Mouse (Mus musculus) forebrain, embryonic 12.5 days (tissue): ENCODE results near the gene Klf12. TPM values are rescaled to one million over a fixed set of nuclear protein-coding genes. Genes with fewer than 3 reads are reported as not detected.

Source experiments
- ATAC-seq: fragments of 200-750 bp; cut with Nextera tagmentation; 2 replicates; pipeline ENCODE4 v1.8.0; 2017; ENCODE audit warnings: moderate TSS enrichment; ENCODE audit not compliant: low FRiP score
- H3K27ac ChIP-seq: fragments of 300-500 bp; sonication (generic); 2 replicates; pipeline ENCODE4 v1.5.1; 2016; ENCODE audit warnings: mild to moderate bottlenecking
- H3K27me3 ChIP-seq: fragments of 300-500 bp; sonication (generic); 2 replicates; pipeline ENCODE4 v1.6.1; 2016; ENCODE audit warnings: mild to moderate bottlenecking
- H3K36me3 ChIP-seq: fragments of 300-500 bp; sonication (generic); replicated peaks from 2 replicates; pipeline ENCODE4 v1.6.1; 2016; ENCODE audit warnings: mild to moderate bottlenecking
- H3K4me1 ChIP-seq: fragments of 300-500 bp; sonication (generic); 2 replicates; pipeline ENCODE4 v1.6.1; 2016
- H3K4me2 ChIP-seq: fragments of 300-500 bp; sonication (generic); 2 replicates; pipeline ENCODE4 v1.6.1; 2016; ENCODE audit warnings: mild to moderate bottlenecking, moderate library complexity
- H3K4me3 ChIP-seq: fragments of 300-500 bp; sonication (generic); replicated peaks from 2 replicates; pipeline ENCODE4 v1.5.1; 2016; ENCODE audit warnings: mild to moderate bottlenecking
- H3K9ac ChIP-seq: fragments of 300-500 bp; sonication (generic); 2 replicates; pipeline ENCODE4 v1.6.1; 2016; ENCODE audit warnings: mild to moderate bottlenecking
- H3K9me3 ChIP-seq: fragments of 300-500 bp; sonication (generic); 2 replicates; pipeline ENCODE4 v1.6.1; 2016
- WGBS: fragments of 180-500 bp; shearing (Covaris S2); methylation state at CpG from one replicate; pipeline ENCODE4 v1.1.7; 2016; 5-methylcytosine and 5-hydroxymethylcytosine counted together
- polyA plus RNA-seq: library from polyadenylated mRNA; unstranded; fragments of >200 nt; fragmentation: Nextera tagmentation; extraction: Ambion mirVana; gene quantifications from 2 replicates; pipeline ENCODE4 v1.2.1, GENCODE M21; 2016

The Klf12 gene
- polyA plus RNA-seq, 1 experiment from 2014 or later = 45.7 TPM

GRCm38 (mm10) chr14:100113419-100113818 lies 171.1 kb downstream of the Klf12 start:
- no peak overlapping the region for H3K4me2 ChIP-seq
- ATAC-seq = no peak
- peaks cover 27% of the 10 kb centered on the region for H3K4me1 ChIP-seq
- no peak overlapping the region for H3K4me3 ChIP-seq
- WGBS = 35% methylated on average over 6 of the region's 6 CpGs
- H3K36me3 ChIP-seq = peaks cover 3% of the 10 kb centered on the region; the same call in 1 of the 2 replicates
- H3K9ac ChIP-seq = no peak overlapping the region
- no peaks in the 10 kb centered on the region for H3K9me3 ChIP-seq
- H3K27ac ChIP-seq = no peak overlapping the region
- H3K27me3 ChIP-seq = no peaks in the 10 kb centered on the region

GRCm38 (mm10) chr14:100111735-100112134 lies 172.7 kb downstream of the Klf12 start:
- Histone ChIP-seq H3K27me3 (no peaks in the 10 kb centered on the region), H3K27ac (no peak overlapping the region), H3K4me2 (no peak overlapping the region), H3K9me3 (no peaks in the 10 kb centered on the region), H3K9ac (no peak overlapping the region), H3K36me3 (peaks cover 6% of the 10 kb centered on the region; the same call in 1 of the 2 replicates), H3K4me3 (no peak overlapping the region), H3K4me1 (peaks cover 30% of the 10 kb centered on the region)
- 0% methylated on average over 1 of the region's 1 CpGs for WGBS
- ATAC-seq = no peak

DNA sequence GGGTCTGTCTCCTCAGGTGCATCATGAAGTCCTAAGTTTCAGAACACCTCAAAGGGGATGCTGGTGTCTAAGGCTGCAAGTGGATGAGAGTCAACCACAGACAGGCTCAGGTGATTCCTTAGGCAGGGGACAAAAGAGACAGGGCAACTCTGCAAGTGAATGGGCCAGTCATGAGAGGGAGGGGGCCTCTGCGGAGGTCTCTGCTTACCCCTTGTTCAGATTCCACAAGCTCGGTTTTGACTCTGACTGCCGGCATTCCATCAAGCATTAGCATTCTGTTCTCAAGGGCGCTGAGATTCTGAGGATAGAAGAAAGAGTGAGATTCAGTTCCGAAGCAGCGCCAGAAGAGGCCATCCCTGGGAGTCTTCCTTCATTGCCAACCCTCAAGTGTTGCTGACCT lies 174.9 kb downstream of the Klf12 start:
- Histone ChIP-seq H3K27me3 (no peaks in the 10 kb centered on the region), H3K27ac (no peak overlapping the region), H3K36me3 (peaks cover 6% of the 10 kb centered on the region; the same call in 1 of the 2 replicates), H3K9me3 (no peaks in the 10 kb centered on the region), H3K4me2 (no peak overlapping the region), H3K9ac (no peak overlapping the region), H3K4me3 (no peak overlapping the region), H3K4me1 (peaks cover 43% of the 10 kb centered on the region)
- ATAC-seq = no peak
- WGBS = 8% methylated on average over 6 of the region's 6 CpGs

GRCm38 (mm10) chr14:100105570-100105969 lies 178.9 kb downstream of the Klf12 start:
- WGBS = 85% methylated on average over 10 of the region's 10 CpGs
- H3K9me3 ChIP-seq = no peaks in the 10 kb centered on the region
- ATAC-seq = no peak

GRCm38 (mm10) chr14:100104818-100105217 lies 179.7 kb downstream of the Klf12 start:
- H3K4me2 ChIP-seq = no peak overlapping the region
- peak; percentile 66 for ATAC-seq
- H3K9ac ChIP-seq = no peak overlapping the region
- H3K36me3 ChIP-seq = peaks cover 6% of the 10 kb centered on the region; the same call in 1 of the 2 replicates
- no peak overlapping the region for H3K4me3 ChIP-seq
- H3K9me3 ChIP-seq = no peaks in the 10 kb centered on the region
- WGBS = 47% methylated on average over 12 of the region's 12 CpGs
- H3K27ac ChIP-seq = peak overlapping the region; percentile 70
- H3K4me1 ChIP-seq = peaks cover 40% of the 10 kb centered on the region
- no peaks in the 10 kb centered on the region for H3K27me3 ChIP-seq

More at GRCm38 (mm10) chr14:100105570-100105969, 178.9 kb downstream of the Klf12 start:
- no peak overlapping the region for H3K4me3 ChIP-seq
- no peak overlapping the region for H3K4me2 ChIP-seq
- peaks cover 42% of the 10 kb centered on the region for H3K4me1 ChIP-seq
- H3K36me3 ChIP-seq = peaks cover 6% of the 10 kb centered on the region; the same call in 1 of the 2 replicates
- no peaks in the 10 kb centered on the region for H3K27me3 ChIP-seq
- no peak overlapping the region for H3K27ac ChIP-seq
- H3K9ac ChIP-seq = no peak overlapping the region

GRCm38 (mm10) chr14:100103818-100104217 lies 180.7 kb downstream of the Klf12 start:
- 0 out of 2 replicates have a peak overlapping the region, but pooled peaks have one; percentile 53 for H3K27ac ChIP-seq
- WGBS = 26% methylated on average over 6 of the region's 6 CpGs
- no peaks in the 10 kb centered on the region for H3K27me3 ChIP-seq
- H3K9me3 ChIP-seq = no peaks in the 10 kb centered on the region
- no peak overlapping the region for H3K9ac ChIP-seq
- peaks cover 35% of the 10 kb centered on the region for H3K4me1 ChIP-seq
- H3K36me3 ChIP-seq = peaks cover 6% of the 10 kb centered on the region; the same call in 1 of the 2 replicates
- H3K4me2 ChIP-seq = no peak overlapping the region
- ATAC-seq = peak; percentile 75
- H3K4me3 ChIP-seq = no peak overlapping the region

GRCm38 (mm10) chr14:100097208-100098189 lies 187.0 kb downstream of the Klf12 start:
- WGBS = 58% methylated on average over 10 of the region's 10 CpGs
- Histone ChIP-seq H3K27ac (peak overlapping the region; percentile 53; the same call in 1 of the 2 replicates), H3K9ac (no peak overlapping the region), H3K9me3 (no peaks in the 10 kb centered on the region), H3K36me3 (no peaks in the 10 kb centered on the region), H3K4me1 (peaks cover 18% of the 10 kb centered on the region), H3K4me3 (no peak overlapping the region), H3K27me3 (no peaks in the 10 kb centered on the region), H3K4me2 (no peak overlapping the region)
- ATAC-seq = no peak

DNA sequence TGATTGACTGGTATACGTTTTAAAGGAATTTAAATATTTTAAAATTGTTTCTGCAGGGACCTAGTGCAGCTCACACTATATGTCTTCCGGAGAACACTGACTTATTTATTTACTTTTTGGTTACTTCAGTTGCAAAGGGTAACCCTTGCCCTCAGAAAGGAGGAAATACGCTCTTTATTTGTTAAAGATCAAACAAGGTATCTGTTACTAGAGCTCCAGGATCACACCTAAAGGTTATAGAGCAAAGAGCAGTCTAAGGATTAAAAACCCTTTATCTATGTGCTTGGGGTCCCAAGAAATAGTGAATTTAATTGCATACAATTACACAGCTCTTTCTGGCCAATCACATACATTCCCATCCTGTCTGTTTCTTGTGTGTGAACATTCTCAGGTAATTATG lies 188.7 kb downstream of the Klf12 start:
- H3K27me3 ChIP-seq = no peaks in the 10 kb centered on the region
- H3K9me3 ChIP-seq = no peaks in the 10 kb centered on the region
- H3K4me2 ChIP-seq = no peak overlapping the region
- no peak overlapping the region for H3K4me3 ChIP-seq
- H3K36me3 ChIP-seq = no peaks in the 10 kb centered on the region
- 85% methylated on average over 3 of the region's 3 CpGs for WGBS
- no peak overlapping the region for H3K27ac ChIP-seq
- no peak for ATAC-seq
- H3K4me1 ChIP-seq = peaks cover 18% of the 10 kb centered on the region
- no peak overlapping the region for H3K9ac ChIP-seq

- H3K4me3 ChIP-seq = no peak overlapping the region
- H3K4me2 ChIP-seq = no peak overlapping the region
- no peak overlapping the region for H3K9ac ChIP-seq
- ATAC-seq = no peak
- H3K4me1 ChIP-seq = no peaks in the 10 kb centered on the region
- 0 out of 2 replicates have a peak, but pooled peaks cover 3% of the 10 kb centered on the region for H3K36me3 ChIP-seq
- no peak overlapping the region for H3K27ac ChIP-seq
- no peaks in the 10 kb centered on the region for H3K27me3 ChIP-seq
- no peaks in the 10 kb centered on the region for H3K9me3 ChIP-seq
- WGBS = 85% methylated on average over 1 of the region's 1 CpGs
Observed at GRCm38 (mm10) chr14:100090517-100090916, 194.0 kb downstream of the Klf12 start.

DNA sequence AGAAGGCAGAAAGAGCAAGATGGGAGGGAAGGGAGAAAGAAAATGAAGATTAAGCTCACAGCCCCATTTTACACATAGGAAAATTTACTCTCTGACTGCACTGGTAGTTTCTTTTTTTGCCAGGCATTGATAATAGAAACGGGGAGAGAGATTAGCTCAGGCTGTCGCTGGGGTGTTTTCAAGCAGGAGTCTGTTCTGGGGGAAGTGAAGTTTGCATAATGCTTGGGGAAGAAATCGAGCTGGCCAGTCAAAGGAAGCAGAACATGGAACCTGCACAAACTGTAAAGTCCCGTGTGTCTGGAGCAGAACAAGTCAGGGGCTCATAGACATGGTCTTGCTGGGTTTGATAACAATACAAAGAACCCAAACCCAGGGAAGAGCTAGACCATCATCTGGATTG lies 204.9 kb downstream of the Klf12 start:
- ATAC-seq = no peak
- Histone ChIP-seq H3K36me3 (no peaks in the 10 kb centered on the region), H3K4me3 (no peak overlapping the region), H3K27me3 (no peaks in the 10 kb centered on the region), H3K4me1 (no peaks in the 10 kb centered on the region), H3K9ac (no peak overlapping the region), H3K4me2 (no peak overlapping the region), H3K27ac (no peak overlapping the region), H3K9me3 (no peaks in the 10 kb centered on the region)
- 78% methylated on average over 4 of the region's 4 CpGs for WGBS

DNA sequence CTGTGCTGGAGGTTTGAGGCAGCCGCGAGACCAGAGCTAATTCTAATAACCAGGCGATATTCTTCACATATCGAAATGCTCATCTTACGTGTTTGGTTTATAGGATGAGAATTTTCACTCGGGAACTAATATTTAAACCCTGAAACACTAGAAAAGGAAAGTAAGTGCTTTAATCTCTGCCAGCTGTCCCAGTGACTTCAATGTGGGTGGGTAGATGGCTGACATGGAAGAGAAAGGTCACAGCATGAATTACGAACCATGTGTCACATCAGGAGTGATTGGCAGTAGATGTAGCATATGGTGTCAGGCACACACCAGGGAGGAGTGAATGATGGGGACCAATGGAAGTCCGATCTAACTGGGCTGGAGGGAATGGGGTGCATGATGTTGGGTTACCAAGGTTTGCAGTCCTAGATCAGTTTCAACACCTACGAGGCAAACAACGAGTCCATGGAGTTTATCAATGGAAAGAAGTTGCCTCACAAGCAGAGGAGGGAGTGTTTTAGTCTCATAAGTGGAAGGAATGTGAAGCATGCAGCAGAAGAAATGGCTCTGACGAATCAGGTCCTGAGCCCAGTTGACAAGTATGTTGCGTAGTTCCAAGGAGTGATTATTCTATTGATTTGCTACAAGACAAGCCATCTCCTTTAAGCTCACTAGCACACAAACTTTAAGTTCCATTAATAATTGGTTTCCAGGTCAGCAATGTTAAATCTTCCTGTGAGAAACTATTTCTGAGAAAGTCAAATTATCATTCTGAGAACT lies 211.9 kb downstream of the Klf12 start:
- H3K36me3 ChIP-seq = no peaks in the 10 kb centered on the region
- no peaks in the 10 kb centered on the region for H3K27me3 ChIP-seq
- H3K27ac ChIP-seq = no peak overlapping the region
- H3K9ac ChIP-seq = no peak overlapping the region
- ATAC-seq = no peak
- H3K4me3 ChIP-seq = no peak overlapping the region
- peaks cover 16% of the 10 kb centered on the region for H3K4me1 ChIP-seq
- no peaks in the 10 kb centered on the region for H3K9me3 ChIP-seq
- no peak overlapping the region for H3K4me2 ChIP-seq
- 81% methylated on average over 12 of the region's 12 CpGs for WGBS

DNA sequence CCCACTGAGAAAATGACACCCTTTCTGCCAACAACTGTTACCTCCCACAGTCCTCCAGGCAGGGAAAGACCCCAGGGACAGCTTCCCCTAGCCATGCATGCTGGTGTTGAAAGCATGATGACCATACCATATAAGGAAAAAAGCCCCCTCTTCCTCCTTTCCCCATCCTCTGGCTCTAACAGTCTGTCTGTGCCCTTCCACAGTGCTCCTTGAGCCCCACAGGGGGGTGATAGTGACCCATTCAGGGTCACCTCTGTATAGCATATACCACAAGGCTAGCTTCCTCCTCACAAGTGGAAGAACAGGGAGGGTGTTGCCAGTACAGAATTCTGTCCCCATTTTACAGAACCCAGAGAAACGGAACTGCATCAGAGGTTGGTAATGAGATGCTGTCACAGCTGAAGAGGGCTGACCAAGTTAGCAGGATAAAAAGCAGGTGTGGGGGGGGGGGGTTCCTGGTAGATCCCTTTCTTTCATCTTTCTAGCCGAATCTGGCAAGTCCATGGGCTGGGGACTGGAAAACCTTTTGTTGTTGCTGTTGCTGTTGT lies 214.9 kb downstream of the Klf12 start:
- 28% methylated on average over 2 of the region's 2 CpGs for WGBS
- 0 out of 2 replicates have a peak overlapping the region, but pooled peaks have one; percentile 46 for H3K27ac ChIP-seq
- no peaks in the 10 kb centered on the region for H3K27me3 ChIP-seq
- H3K9ac ChIP-seq = no peak overlapping the region
- no peaks in the 10 kb centered on the region for H3K36me3 ChIP-seq
- no peak overlapping the region for H3K4me3 ChIP-seq
- no peak overlapping the region for H3K4me2 ChIP-seq
- peaks cover 16% of the 10 kb centered on the region for H3K4me1 ChIP-seq
- H3K9me3 ChIP-seq = no peaks in the 10 kb centered on the region
- no peak for ATAC-seq
